Mouse (Mus musculus) layer of hippocampus, adult 8-10 months (tissue): ENCODE data around the gene Ttc30a1. TPM values are rescaled to one million over a fixed set of nuclear protein-coding genes. Genes with fewer than 3 reads are reported as not detected.

Source experiments
- DNase-seq, 2 experiments: peaks; one replicate each; pipeline ENCODE4 v3.0.0; 2022; ENCODE audit warnings: low spot score in 2 of 2
- total RNA-seq, 4 experiments: library from RNA; stranded (reverse); gene quantifications; 2 replicates each; pipeline ENCODE4 v1.2.4; 2022

Gene Ttc30a1
- total RNA-seq, 4 experiments from 2014 or later: 2.4 to 4.2 (median 3.5) TPM

- no peak for DNase-seq
Measured at GRCm38 (mm10) chr2:75933541-75933940, 48.2 kb downstream of the Ttc30a1 start.

GRCm38 (mm10) chr2:75930941-75931340 lies 50.8 kb downstream of the Ttc30a1 start:
- no peak for DNase-seq

DNA sequence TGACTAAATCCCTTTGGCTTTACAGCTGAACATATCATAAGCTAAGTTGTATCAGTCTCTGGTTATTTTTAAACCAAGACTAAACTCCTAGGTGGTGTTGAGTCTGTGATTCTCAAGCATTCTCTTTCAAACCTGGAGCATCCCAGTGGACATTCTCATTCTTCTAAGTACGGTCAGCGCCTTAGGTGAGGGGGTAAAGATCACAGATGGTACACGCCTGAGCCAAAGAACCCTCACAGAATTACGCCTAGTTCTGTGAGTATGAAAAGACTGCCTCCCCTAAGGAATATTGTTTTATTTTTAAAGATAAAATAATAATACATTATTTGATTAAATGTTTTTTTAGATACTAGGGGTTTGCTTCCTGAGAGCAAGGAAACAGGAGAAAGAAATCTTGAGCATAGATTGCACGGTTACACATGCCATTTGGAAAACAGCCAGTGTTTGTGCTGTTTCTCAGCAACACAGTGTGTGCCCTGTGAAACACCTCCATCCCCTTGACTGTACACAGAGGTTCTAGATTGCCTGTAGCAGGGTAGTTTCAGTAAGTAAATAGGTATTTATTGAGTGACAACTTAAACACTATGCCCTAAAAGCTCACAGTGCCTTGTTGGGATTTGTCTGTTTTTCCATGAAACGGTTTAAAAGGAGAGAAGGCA lies 51.9 kb downstream of the Ttc30a1 start:
- no peak for DNase-seq

GRCm38 (mm10) chr2:75929141-75929540 lies 52.6 kb downstream of the Ttc30a1 start:
- no peak for DNase-seq

Other genes starting within 250 kb of the Ttc30a1 start
- 10 to 100 TPM; 35.6 to 42.7 (median 37.3) TPM for gene Agps, start 149.8 kb downstream of the Ttc30a1 start, total RNA-seq
- gene Ttc30b, start 43.4 kb downstream of the Ttc30a1 start, total RNA-seq: 10 to 100 TPM; 12.5 to 14.6 (median 13.5) TPM
- under 1 TPM in 2 of 4 experiments, not detected in 2; 0.25 to 0.43 TPM for gene Ttc30a2, start 3.8 kb downstream of the Ttc30a1 start, total RNA-seq